Mouse (Mus musculus) bone marrow macrophage, adult 2 months (primary cell): ENCODE results near the gene Plekha4.

Experiments used
- CTCF ChIP-seq: IDR thresholded peaks from 2 replicates; pipeline ENCODE4 v1.5.1; 2012; ENCODE audit warnings: low read depth, mild to moderate bottlenecking, low read length, moderate library complexity
- POLR2A ChIP-seq: IDR thresholded peaks from 2 replicates; pipeline ENCODE4 v1.6.1; 2012; ENCODE audit warnings: mild to moderate bottlenecking, low read depth, low read length, borderline replicate concordance

- no peak for TF ChIP-seq CTCF
- TF ChIP-seq POLR2A: no peak
Observed at GRCm38 (mm10) chr7:45522957-45523676, 3.0 kb upstream of the Plekha4 start.
